Mouse (Mus musculus): Measurements from ENCODE around the gene Trmt1. TPM values are rescaled to one million over a fixed set of nuclear protein-coding genes. Genes with fewer than 3 reads are reported as not detected.

The Trmt1 gene
- polyA plus RNA-seq, 1 experiment from 2014 or later = 50.0 TPM

GRCm38 (mm10) chr8:84708071-84708541 is 22.0 kb downstream of the Trmt1 start:
- H3K4me2 ChIP-seq (ENCODE audit: low read length) = peak overlapping the region; percentile 51
- peaks cover 24 to 62% of the 10 kb centered on the region in 2 experiments for H3K4me1 ChIP-seq (ENCODE audit: control insufficient read depth in 2 of 2, insufficient read depth in 2 of 2, low read length in 2 of 2)
- peaks cover 47% of the 10 kb centered on the region for H3K27me3 ChIP-seq (ENCODE audit: control insufficient read depth, insufficient read depth, low read length)
- 0 out of 2 replicates have a peak, but pooled peaks cover 4% of the 10 kb centered on the region for H3K36me3 ChIP-seq (ENCODE audit: control insufficient read depth, insufficient read depth, low read length)
- no peak for ATAC-seq (ENCODE audit: insufficient number of reproducible peaks, insufficient read depth, low FRiP score, low read depth)
- H3K9me3 ChIP-seq (ENCODE audit: control insufficient read depth, low read length) = no peaks in the 10 kb centered on the region
- peak overlapping the region; percentile 33 to 75; a peak in 3 of 4 replicates for H3K27ac ChIP-seq (replicated peaks in 1 of 2; ENCODE audit: control insufficient read depth in 1 of 2, insufficient read depth in 1 of 2, low read depth in 2 of 2, low read length in 2 of 2)
- peak overlapping the region; percentile 27 to 35; a peak in 3 of 4 replicates for H3K4me3 ChIP-seq (ENCODE audit: control insufficient read depth in 1 of 2, insufficient read depth in 1 of 2, low read depth in 1 of 2, low read length in 2 of 2)
- WGBS = 17% methylated on average over 15 of the region's 15 CpGs
- peak overlapping the region; percentile 65; the same call in 1 of the 2 replicates for H3K9ac ChIP-seq (ENCODE audit: low read length)

GRCm38 (mm10) chr8:84708774-84709475 is 22.8 kb downstream of the Trmt1 start:
- Histone ChIP-seq H3K9me3 (ENCODE audit: control insufficient read depth, low read length) (no peaks in the 10 kb centered on the region), H3K4me1 (ENCODE audit: control insufficient read depth in 2 of 2, insufficient read depth in 2 of 2, low read length in 2 of 2) (peaks cover 29 to 68% of the 10 kb centered on the region in 2 experiments)

GRCm38 (mm10) chr8:84709931-84710330 is 23.8 kb downstream of the Trmt1 start:
- Histone ChIP-seq H3K27ac (replicated peaks in 1 of 2; ENCODE audit: control insufficient read depth in 1 of 2, insufficient read depth in 1 of 2, low read depth in 2 of 2, low read length in 2 of 2) (peak overlapping the region; percentile 11 to 35; a peak in 1 of 4 replicates), H3K4me2 (ENCODE audit: low read length) (no peak overlapping the region), H3K4me1 (ENCODE audit: control insufficient read depth in 2 of 2, insufficient read depth in 2 of 2, low read length in 2 of 2) (peaks cover 32 to 68% of the 10 kb centered on the region in 2 experiments), H3K27me3 (ENCODE audit: control insufficient read depth, insufficient read depth, low read length) (peaks cover 31% of the 10 kb centered on the region), H3K9me3 (ENCODE audit: control insufficient read depth, low read length) (no peaks in the 10 kb centered on the region), H3K9ac (ENCODE audit: low read length) (no peak overlapping the region), H3K36me3 (ENCODE audit: control insufficient read depth, insufficient read depth, low read length) (0 out of 2 replicates have a peak, but pooled peaks cover 4% of the 10 kb centered on the region), H3K4me3 (ENCODE audit: control insufficient read depth in 1 of 2, insufficient read depth in 1 of 2, low read depth in 1 of 2, low read length in 2 of 2) (no peak overlapping the region)
- no peak for ATAC-seq (ENCODE audit: insufficient number of reproducible peaks, insufficient read depth, low FRiP score, low read depth)
- WGBS = 95% methylated on average over 1 of the region's 1 CpGs

More at GRCm38 (mm10) chr8:84708774-84709475, 22.8 kb downstream of the Trmt1 start:
- peak; percentile 27; the same call in 1 of the 2 replicates for ATAC-seq (ENCODE audit: insufficient number of reproducible peaks, insufficient read depth, low FRiP score, low read depth)
- 0 out of 2 replicates have a peak, but pooled peaks cover 4% of the 10 kb centered on the region for H3K36me3 ChIP-seq (ENCODE audit: control insufficient read depth, insufficient read depth, low read length)
- H3K4me2 ChIP-seq (ENCODE audit: low read length) = peak overlapping the region; percentile 51; the same call in 1 of the 2 replicates
- H3K4me3 ChIP-seq (ENCODE audit: control insufficient read depth in 1 of 2, insufficient read depth in 1 of 2, low read depth in 1 of 2, low read length in 2 of 2) = no peak overlapping the region; a peak in 1 of 4 replicates
- WGBS = 23% methylated on average over 12 of the region's 12 CpGs
- peaks cover 38% of the 10 kb centered on the region for H3K27me3 ChIP-seq (ENCODE audit: control insufficient read depth, insufficient read depth, low read length)
- no peak overlapping the region for H3K27ac ChIP-seq (replicated peaks in 1 of 2; ENCODE audit: control insufficient read depth in 1 of 2, insufficient read depth in 1 of 2, low read depth in 2 of 2, low read length in 2 of 2)
- H3K9ac ChIP-seq (ENCODE audit: low read length) = no peak overlapping the region

GRCm38 (mm10) chr8:84711312-84711711 is 25.2 kb downstream of the Trmt1 start:
- Histone ChIP-seq H3K27ac (replicated peaks in 1 of 2; ENCODE audit: control insufficient read depth in 1 of 2, insufficient read depth in 1 of 2, low read depth in 2 of 2, low read length in 2 of 2) (peak overlapping the region; percentile 59 to 76), H3K9ac (ENCODE audit: low read length) (no peak overlapping the region), H3K4me1 (ENCODE audit: control insufficient read depth in 2 of 2, insufficient read depth in 2 of 2, low read length in 2 of 2) (peaks cover 36 to 69% of the 10 kb centered on the region in 2 experiments), H3K4me3 (ENCODE audit: control insufficient read depth in 1 of 2, insufficient read depth in 1 of 2, low read depth in 1 of 2, low read length in 2 of 2) (no peak overlapping the region), H3K27me3 (ENCODE audit: control insufficient read depth, insufficient read depth, low read length) (peaks cover 27% of the 10 kb centered on the region), H3K9me3 (ENCODE audit: control insufficient read depth, low read length) (no peaks in the 10 kb centered on the region), H3K4me2 (ENCODE audit: low read length) (no peak overlapping the region), H3K36me3 (ENCODE audit: control insufficient read depth, insufficient read depth, low read length) (0 out of 2 replicates have a peak, but pooled peaks cover 7% of the 10 kb centered on the region)
- no peak for ATAC-seq (ENCODE audit: insufficient number of reproducible peaks, insufficient read depth, low FRiP score, low read depth)
- 52% methylated on average over 3 of the region's 3 CpGs for WGBS

- Histone ChIP-seq H3K36me3 (ENCODE audit: control insufficient read depth, insufficient read depth, low read length) (peaks cover 13% of the 10 kb centered on the region; the same call in 1 of the 2 replicates), H3K27me3 (ENCODE audit: control insufficient read depth, insufficient read depth, low read length) (peaks cover 30% of the 10 kb centered on the region), H3K4me3 (ENCODE audit: control insufficient read depth in 1 of 2, insufficient read depth in 1 of 2, low read depth in 1 of 2, low read length in 2 of 2) (no peak overlapping the region), H3K4me2 (ENCODE audit: low read length) (peak overlapping the region; percentile 27; the same call in 1 of the 2 replicates), H3K4me1 (ENCODE audit: control insufficient read depth in 2 of 2, insufficient read depth in 2 of 2, low read length in 2 of 2) (peaks cover 36 to 62% of the 10 kb centered on the region in 2 experiments), H3K9me3 (ENCODE audit: control insufficient read depth, low read length) (no peaks in the 10 kb centered on the region), H3K27ac (replicated peaks in 1 of 2; ENCODE audit: control insufficient read depth in 1 of 2, insufficient read depth in 1 of 2, low read depth in 2 of 2, low read length in 2 of 2) (peak overlapping the region; percentile 59 to 88), H3K9ac (ENCODE audit: low read length) (peak overlapping the region; percentile 44)
- WGBS = 32% methylated on average over 11 of the region's 11 CpGs
- ATAC-seq (ENCODE audit: insufficient number of reproducible peaks, insufficient read depth, low FRiP score, low read depth) = peak; percentile 68
Observed at GRCm38 (mm10) chr8:84711933-84712758, 26.0 kb downstream of the Trmt1 start.

- ATAC-seq (ENCODE audit: insufficient number of reproducible peaks, insufficient read depth, low FRiP score, low read depth) = no peak
- H3K27me3 ChIP-seq (ENCODE audit: control insufficient read depth, insufficient read depth, low read length) = peaks cover 30% of the 10 kb centered on the region
Observed at GRCm38 (mm10) chr8:84712759-84713120, 26.6 kb downstream of the Trmt1 start.

GRCm38 (mm10) chr8:84713381-84713780 is 27.3 kb downstream of the Trmt1 start:
- H3K4me3 ChIP-seq (ENCODE audit: control insufficient read depth in 1 of 2, insufficient read depth in 1 of 2, low read depth in 1 of 2, low read length in 2 of 2) = no peak overlapping the region
- H3K9me3 ChIP-seq (ENCODE audit: control insufficient read depth, low read length) = no peaks in the 10 kb centered on the region
- no peak for ATAC-seq (ENCODE audit: insufficient number of reproducible peaks, insufficient read depth, low FRiP score, low read depth)
- H3K27ac ChIP-seq (replicated peaks in 1 of 2; ENCODE audit: control insufficient read depth in 1 of 2, insufficient read depth in 1 of 2, low read depth in 2 of 2, low read length in 2 of 2) = peak overlapping the region; percentile 59 to 88
- no peak overlapping the region for H3K4me2 ChIP-seq (ENCODE audit: low read length)
- peak overlapping the region; percentile 1; the same call in 1 of the 2 replicates for H3K9ac ChIP-seq (ENCODE audit: low read length)
- peaks cover 23% of the 10 kb centered on the region for H3K27me3 ChIP-seq (ENCODE audit: control insufficient read depth, insufficient read depth, low read length)
- 61% methylated on average over 4 of the region's 4 CpGs for WGBS
- peaks cover 34 to 54% of the 10 kb centered on the region in 2 experiments for H3K4me1 ChIP-seq (ENCODE audit: control insufficient read depth in 2 of 2, insufficient read depth in 2 of 2, low read length in 2 of 2)
- peaks cover 17% of the 10 kb centered on the region for H3K36me3 ChIP-seq (ENCODE audit: control insufficient read depth, insufficient read depth, low read length)

More at GRCm38 (mm10) chr8:84712759-84713120, 26.6 kb downstream of the Trmt1 start:
- peaks cover 36 to 58% of the 10 kb centered on the region in 2 experiments for H3K4me1 ChIP-seq (ENCODE audit: control insufficient read depth in 2 of 2, insufficient read depth in 2 of 2, low read length in 2 of 2)
- peak overlapping the region; percentile 1; the same call in 1 of the 2 replicates for H3K9ac ChIP-seq (ENCODE audit: low read length)
- H3K4me3 ChIP-seq (ENCODE audit: control insufficient read depth in 1 of 2, insufficient read depth in 1 of 2, low read depth in 1 of 2, low read length in 2 of 2) = no peak overlapping the region
- no peaks in the 10 kb centered on the region for H3K9me3 ChIP-seq (ENCODE audit: control insufficient read depth, low read length)
- peaks cover 18% of the 10 kb centered on the region for H3K36me3 ChIP-seq (ENCODE audit: control insufficient read depth, insufficient read depth, low read length)
- H3K4me2 ChIP-seq (ENCODE audit: low read length) = no peak overlapping the region
- H3K27ac ChIP-seq (replicated peaks in 1 of 2; ENCODE audit: control insufficient read depth in 1 of 2, insufficient read depth in 1 of 2, low read depth in 2 of 2, low read length in 2 of 2) = peak overlapping the region; percentile 59 to 88
- 37% methylated on average over 3 of the region's 3 CpGs for WGBS

All from heart, embryonic 14.5 days (tissue).